Mouse (Mus musculus): ENCODE data around the gene Ctss. TPM values are rescaled to one million over a fixed set of nuclear protein-coding genes. Genes with fewer than 3 reads are reported as not detected.

Gene Ctss
- polyA plus RNA-seq, 1 experiment = 0.02 TPM

GRCm38 (mm10) chr3:95561826-95562225 is 35.2 kb downstream of the Ctss start:
- H3K4me3 ChIP-seq = no peak overlapping the region
- no peaks in the 10 kb centered on the region for H3K36me3 ChIP-seq (ENCODE audit: control insufficient read depth, insufficient read depth)
- peak overlapping the region; percentile 31 for H3K4me2 ChIP-seq (ENCODE audit: low read depth)
- TF ChIP-seq MYOG (IDR thresholded peaks at IDR 0.05; ENCODE audit: control insufficient read depth in 1 of 3, insufficient read depth in 1 of 3, insufficient read length in 2 of 3, low read depth in 2 of 3) (no peak), TCF3 (IDR thresholded peaks at IDR 0.05; ENCODE audit: insufficient read length, low read depth) (no peak), REST (IDR thresholded peaks at IDR 0.05; ENCODE audit: insufficient read depth, insufficient read length) (no peak), E2F4 (IDR thresholded peaks at IDR 0.05; ENCODE audit: insufficient read depth) (no peak), TCF12 (IDR thresholded peaks at IDR 0.05; ENCODE audit: insufficient read depth, poor library complexity, severe bottlenecking) (no peak), POLR2A (IDR thresholded peaks at IDR 0.05; ENCODE audit: insufficient read length, low read depth) (no peak), CEBPB (IDR thresholded peaks at IDR 0.05; ENCODE audit: insufficient read depth, poor library complexity, severe bottlenecking) (no peak), SRF (IDR thresholded peaks at IDR 0.05; ENCODE audit: control insufficient read depth, insufficient read length, low read depth) (no peak), USF1 (IDR thresholded peaks at IDR 0.05; ENCODE audit: low read depth) (no peak), MYOD1 (IDR thresholded peaks at IDR 0.05; ENCODE audit: control insufficient read depth in 1 of 3, insufficient read length in 2 of 3, low read depth in 2 of 3) (no peak), MAX (IDR thresholded peaks at IDR 0.05; ENCODE audit: low read depth) (no peak), POLR2AphosphoS2 (IDR thresholded peaks at IDR 0.05; ENCODE audit: insufficient read length, low read depth) (no peak)
- H3ac ChIP-seq (ENCODE audit: control insufficient read depth, insufficient read length) = no peak overlapping the region
- no peaks in the 10 kb centered on the region for H3K79me2 ChIP-seq (ENCODE audit: control insufficient read depth, insufficient read depth)
- no peaks in the 10 kb centered on the region for H3K27me3 ChIP-seq (ENCODE audit: control insufficient read depth, insufficient read depth, insufficient read length)

GRCm38 (mm10) chr3:95569585-95569984 is 43.0 kb downstream of the Ctss start:
- H3K4me2 ChIP-seq (ENCODE audit: low read depth) = no peak overlapping the region
- H3ac ChIP-seq (ENCODE audit: control insufficient read depth, insufficient read length) = no peak overlapping the region
- no peaks in the 10 kb centered on the region for H3K36me3 ChIP-seq (ENCODE audit: control insufficient read depth, insufficient read depth)
- H3K79me2 ChIP-seq (ENCODE audit: control insufficient read depth, insufficient read depth) = no peaks in the 10 kb centered on the region
- H3K4me3 ChIP-seq = no peak overlapping the region
- no peak for TF ChIP-seq POLR2A (IDR thresholded peaks at IDR 0.05; ENCODE audit: insufficient read length, low read depth)
- no peak for TF ChIP-seq REST (IDR thresholded peaks at IDR 0.05; ENCODE audit: insufficient read depth, insufficient read length)
- no peak for TF ChIP-seq SRF (IDR thresholded peaks at IDR 0.05; ENCODE audit: control insufficient read depth, insufficient read length, low read depth)
- no peak for TF ChIP-seq TCF3 (IDR thresholded peaks at IDR 0.05; ENCODE audit: insufficient read length, low read depth)
- no peak for TF ChIP-seq CEBPB (IDR thresholded peaks at IDR 0.05; ENCODE audit: insufficient read depth, poor library complexity, severe bottlenecking)
- no peak for TF ChIP-seq USF1 (IDR thresholded peaks at IDR 0.05; ENCODE audit: low read depth)
- TF ChIP-seq POLR2AphosphoS2 (IDR thresholded peaks at IDR 0.05; ENCODE audit: insufficient read length, low read depth) = no peak
- TF ChIP-seq MYOG (IDR thresholded peaks at IDR 0.05; ENCODE audit: control insufficient read depth in 1 of 3, insufficient read depth in 1 of 3, insufficient read length in 2 of 3, low read depth in 2 of 3) = no peak
- no peak for TF ChIP-seq E2F4 (IDR thresholded peaks at IDR 0.05; ENCODE audit: insufficient read depth)
- TF ChIP-seq TCF12 (IDR thresholded peaks at IDR 0.05; ENCODE audit: insufficient read depth, poor library complexity, severe bottlenecking) = no peak
- TF ChIP-seq MAX (IDR thresholded peaks at IDR 0.05; ENCODE audit: low read depth) = no peak
- TF ChIP-seq MYOD1 (IDR thresholded peaks at IDR 0.05; ENCODE audit: control insufficient read depth in 1 of 3, insufficient read length in 2 of 3, low read depth in 2 of 3) = no peak
- no peaks in the 10 kb centered on the region for H3K27me3 ChIP-seq (ENCODE audit: control insufficient read depth, insufficient read depth, insufficient read length)

GRCm38 (mm10) chr3:95587754-95588603 is 61.4 kb downstream of the Ctss start:
- H3K36me3 ChIP-seq (ENCODE audit: control insufficient read depth, insufficient read depth) = peaks cover 9% of the 10 kb centered on the region
- no peaks in the 10 kb centered on the region for H3K27me3 ChIP-seq (ENCODE audit: control insufficient read depth, insufficient read depth, insufficient read length)
- H3K79me2 ChIP-seq (ENCODE audit: control insufficient read depth, insufficient read depth) = peaks cover 4% of the 10 kb centered on the region
- H3K4me2 ChIP-seq (ENCODE audit: low read depth) = peak overlapping the region; percentile 70
- no peak overlapping the region for H3ac ChIP-seq (ENCODE audit: control insufficient read depth, insufficient read length)
- TF ChIP-seq REST (IDR thresholded peaks at IDR 0.05; ENCODE audit: insufficient read depth, insufficient read length) (no peak), USF1 (IDR thresholded peaks at IDR 0.05; ENCODE audit: low read depth) (no peak), TCF12 (IDR thresholded peaks at IDR 0.05; ENCODE audit: insufficient read depth, poor library complexity, severe bottlenecking) (no peak)
- H3K4me3 ChIP-seq = peak overlapping the region; percentile 32

GRCm38 (mm10) chr3:95588604-95589086 is 62.1 kb downstream of the Ctss start, which contains the start of gene Golph3l:
TSS of gene Golph3l (plus strand) at chr3:95588934.
- Histone ChIP-seq H3ac (ENCODE audit: control insufficient read depth, insufficient read length) (no peak within 1 kb of the TSS), H3K4me2 (ENCODE audit: low read depth) (peak within 1 kb of the TSS; percentile 72), H3K4me3 (peak within 1 kb of the TSS; percentile 32), H3K36me3 (ENCODE audit: control insufficient read depth, insufficient read depth) (peaks cover 9% of the 10 kb centered on the region), H3K27me3 (ENCODE audit: control insufficient read depth, insufficient read depth, insufficient read length) (no peaks in the 10 kb centered on the region), H3K79me2 (ENCODE audit: control insufficient read depth, insufficient read depth) (peaks cover 4% of the 10 kb centered on the region)
- TF ChIP-seq POLR2A (IDR thresholded peaks at IDR 0.05; ENCODE audit: insufficient read length, low read depth) (no peak), TCF12 (IDR thresholded peaks at IDR 0.05; ENCODE audit: insufficient read depth, poor library complexity, severe bottlenecking) (no peak), REST (IDR thresholded peaks at IDR 0.05; ENCODE audit: insufficient read depth, insufficient read length) (no peak), CEBPB (IDR thresholded peaks at IDR 0.05; ENCODE audit: insufficient read depth, poor library complexity, severe bottlenecking) (0 out of 2 replicates have a peak, but pooled peaks have one; percentile 34), MYOG (IDR thresholded peaks at IDR 0.05; ENCODE audit: control insufficient read depth in 1 of 3, insufficient read depth in 1 of 3, insufficient read length in 2 of 3, low read depth in 2 of 3) (peak in 1 of 3 experiments; percentile 56), USF1 (IDR thresholded peaks at IDR 0.05; ENCODE audit: low read depth) (no peak), SRF (IDR thresholded peaks at IDR 0.05; ENCODE audit: control insufficient read depth, insufficient read length, low read depth) (peak; percentile 95), E2F4 (IDR thresholded peaks at IDR 0.05; ENCODE audit: insufficient read depth) (no peak), MYOD1 (IDR thresholded peaks at IDR 0.05; ENCODE audit: control insufficient read depth in 1 of 3, insufficient read length in 2 of 3, low read depth in 2 of 3) (peak in 1 of 3 experiments; percentile 24), TCF3 (IDR thresholded peaks at IDR 0.05; ENCODE audit: insufficient read length, low read depth) (no peak), POLR2AphosphoS2 (IDR thresholded peaks at IDR 0.05; ENCODE audit: insufficient read length, low read depth) (no peak), MAX (IDR thresholded peaks at IDR 0.05; ENCODE audit: low read depth) (no peak)
